Mouse (Mus musculus) forebrain, postnatal 0 days (tissue): ENCODE measurements around the gene Ybx1. TPM values are rescaled to one million over a fixed set of nuclear protein-coding genes. Genes with fewer than 3 reads are reported as not detected.

Experiments used
- ATAC-seq: fragments of 200-750 bp; cut with Nextera tagmentation; 2 replicates; pipeline ENCODE4 v1.8.0; 2017; ENCODE audit warnings: mild to moderate bottlenecking, moderate library complexity
- DNase-seq: peaks from one replicate; pipeline ENCODE4 v3.0.0-alpha.2; 2015
- H3K27ac ChIP-seq: fragments of 300-500 bp; sonication (generic); 2 replicates; pipeline ENCODE4 v1.5.1; 2014; ENCODE audit warnings: low read depth, mild to moderate bottlenecking, antibody characterized with exemption, low read length, moderate library complexity, mixed read lengths
- H3K27me3 ChIP-seq: fragments of 300-500 bp; sonication (generic); 2 replicates; pipeline ENCODE4 v1.6.1; 2014; ENCODE audit warnings: mild to moderate bottlenecking, low read length, mixed read lengths; ENCODE audit not compliant: insufficient read depth
- H3K36me3 ChIP-seq: fragments of 300-500 bp; sonication (generic); 2 replicates; pipeline ENCODE4 v1.6.1; 2014; ENCODE audit warnings: mild to moderate bottlenecking, moderate library complexity; ENCODE audit not compliant: insufficient read depth
- H3K4me1 ChIP-seq: fragments of 300-500 bp; sonication (generic); 2 replicates; pipeline ENCODE4 v1.6.1; 2014; ENCODE audit warnings: antibody characterized with exemption; ENCODE audit not compliant: insufficient read depth
- H3K4me2 ChIP-seq: fragments of 300-500 bp; sonication (generic); 2 replicates; pipeline ENCODE4 v1.6.1; 2014; ENCODE audit warnings: low read depth, mild to moderate bottlenecking, moderate library complexity
- H3K4me3 ChIP-seq: fragments of 300-500 bp; sonication (generic); 2 replicates; pipeline ENCODE4 v1.5.1; 2014; ENCODE audit warnings: low read depth, low read length, mixed read lengths
- H3K9ac ChIP-seq: fragments of 300-500 bp; sonication (generic); 2 replicates; pipeline ENCODE4 v1.6.1; 2014; ENCODE audit warnings: mild to moderate bottlenecking
- H3K9me3 ChIP-seq: fragments of 300-500 bp; sonication (generic); 2 replicates; pipeline ENCODE4 v1.6.1; 2016; ENCODE audit warnings: low read length
- CTCF ChIP-seq: sonication (generic); IDR thresholded peaks from 2 replicates; pipeline ENCODE4 v1.5.1; 2016; ENCODE audit warnings: antibody characterized with exemption, control low read depth, low read depth
- WGBS: fragments of 180-500 bp; shearing (Covaris S2); extraction: QIAGEN DNeasy Blood & Tissue Kit; methylation state at CpG from one replicate; pipeline ENCODE4 v1.1.7; 2014; 5-methylcytosine and 5-hydroxymethylcytosine counted together
- polyA plus RNA-seq: library from polyadenylated mRNA; unstranded; fragments of >200 nt; fragmentation: Nextera tagmentation; extraction: Ambion mirVana; gene quantifications from 2 replicates; pipeline ENCODE4 v1.2.1, GENCODE M21; 2015
- total RNA-seq: library from RNA; depleted of rRNA; stranded (reverse); fragments of >200 nt; gene quantifications from 2 replicates; pipeline ENCODE4 v1.2.3, GENCODE M21; 2014; rRNA removed

The Ybx1 gene
- total and polyA plus RNA-seq, 2 experiments from 2014 or later = 829 to 1,107 TPM

DNA sequence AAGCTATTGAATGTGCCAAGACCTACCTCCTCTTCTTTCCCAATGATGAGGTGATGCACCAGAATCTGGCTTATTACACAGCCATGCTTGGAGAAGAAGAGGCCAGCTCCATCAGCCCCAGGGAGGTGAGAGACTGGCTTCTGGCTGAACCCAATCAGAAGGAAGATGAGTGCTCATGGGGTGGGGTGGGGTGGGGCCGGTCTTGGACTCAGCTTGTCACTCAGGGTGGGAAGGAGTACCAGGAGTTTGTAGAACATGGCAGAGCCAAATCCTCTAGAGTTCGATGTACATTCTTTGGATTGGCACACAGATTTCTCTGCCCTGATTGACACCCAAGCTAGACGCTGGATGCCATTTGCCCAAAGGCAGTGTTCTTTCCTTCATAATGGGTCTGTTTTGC lies 55.7 kb downstream of the Ybx1 start:
- peaks cover 49% of the 10 kb centered on the region for H3K36me3 ChIP-seq
- H3K9me3 ChIP-seq = no peaks in the 10 kb centered on the region
- DNase-seq (no peak), ATAC-seq (no peak)
- no peak overlapping the region for H3K4me2 ChIP-seq
- H3K27me3 ChIP-seq = no peaks in the 10 kb centered on the region
- no peak overlapping the region for H3K4me3 ChIP-seq
- H3K4me1 ChIP-seq = peaks cover 7% of the 10 kb centered on the region; the same call in 1 of the 2 replicates
- no peak for TF ChIP-seq CTCF
- WGBS = 70% methylated on average over 3 of the region's 3 CpGs
- no peak overlapping the region for H3K27ac ChIP-seq
- H3K9ac ChIP-seq = no peak overlapping the region

DNA sequence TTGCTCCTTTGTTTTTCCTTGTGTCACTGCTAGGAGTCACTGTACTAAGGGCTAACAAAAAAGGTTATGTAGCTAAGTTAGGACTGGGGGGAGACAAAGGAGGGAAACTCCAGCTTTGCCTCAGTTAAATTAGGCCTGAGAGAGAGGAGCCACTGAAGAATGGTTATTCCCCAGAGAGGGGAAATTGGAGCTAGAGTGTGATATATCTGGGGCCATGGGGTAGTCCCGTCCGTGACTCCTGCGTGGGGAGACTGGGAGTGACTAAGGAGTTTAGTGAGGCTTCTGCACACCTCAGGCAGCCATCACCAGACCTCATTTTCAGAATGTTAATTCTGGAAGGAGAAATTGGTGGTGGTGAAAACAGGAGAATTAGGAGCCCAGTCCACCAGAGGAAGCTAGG lies 60.1 kb downstream of the Ybx1 start:
- Histone ChIP-seq H3K27ac (no peak overlapping the region), H3K36me3 (peaks cover 21% of the 10 kb centered on the region), H3K9me3 (no peaks in the 10 kb centered on the region), H3K4me2 (peak overlapping the region; percentile 85), H3K27me3 (no peaks in the 10 kb centered on the region), H3K4me1 (peaks cover 5% of the 10 kb centered on the region; the same call in 1 of the 2 replicates), H3K4me3 (peak overlapping the region; percentile 73; the same call in 1 of the 2 replicates), H3K9ac (peak overlapping the region; percentile 65; the same call in 1 of the 2 replicates)
- no peak for DNase-seq
- 84% methylated on average over 3 of the region's 3 CpGs for WGBS
- TF ChIP-seq CTCF = no peak
- no peak for ATAC-seq

DNA sequence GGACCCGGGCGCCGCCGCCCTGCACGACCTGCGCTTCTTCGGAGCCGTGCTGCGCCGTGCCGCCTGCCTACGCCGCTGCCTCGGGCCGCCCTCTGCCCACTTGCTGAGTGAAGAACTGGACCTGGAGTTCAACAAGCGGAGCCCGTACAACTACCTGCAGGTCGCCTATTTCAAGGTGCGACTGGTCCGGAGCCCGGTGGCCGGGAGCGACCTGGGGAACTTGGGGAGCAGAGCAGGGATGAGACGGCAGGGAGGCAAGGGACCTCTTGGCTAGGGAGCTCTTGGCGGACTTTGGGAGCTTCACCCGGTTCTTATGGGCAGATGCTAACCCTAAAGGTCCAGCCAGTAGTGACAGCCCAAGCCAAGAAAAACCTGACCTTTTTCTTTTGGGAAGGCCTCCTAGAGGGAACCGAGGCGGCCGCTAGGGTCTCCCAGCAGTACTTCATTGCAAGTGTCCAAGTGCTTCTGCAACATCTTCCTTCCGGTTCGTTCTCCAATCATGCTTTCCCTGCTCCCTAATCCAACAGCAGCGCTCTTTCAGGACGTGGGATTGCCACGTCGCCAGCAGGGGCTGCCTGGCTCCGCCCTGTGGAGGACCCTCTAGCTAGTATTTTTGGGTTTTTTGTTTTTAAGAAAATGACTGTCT lies 61.0 kb downstream of the Ybx1 start:
- Histone ChIP-seq H3K27ac (peak overlapping the region; percentile 77), H3K4me3 (peak overlapping the region; percentile 73), H3K27me3 (no peaks in the 10 kb centered on the region), H3K9me3 (no peaks in the 10 kb centered on the region), H3K36me3 (peaks cover 21% of the 10 kb centered on the region), H3K4me2 (peak overlapping the region; percentile 85), H3K9ac (peak overlapping the region; percentile 65), H3K4me1 (peaks cover 4% of the 10 kb centered on the region; the same call in 1 of the 2 replicates)
- peak; percentile 63 for ATAC-seq
- TF ChIP-seq CTCF = peak; percentile 66
- WGBS = 4% methylated on average over 36 of the region's 36 CpGs
- DNase-seq = peak; percentile 83

DNA sequence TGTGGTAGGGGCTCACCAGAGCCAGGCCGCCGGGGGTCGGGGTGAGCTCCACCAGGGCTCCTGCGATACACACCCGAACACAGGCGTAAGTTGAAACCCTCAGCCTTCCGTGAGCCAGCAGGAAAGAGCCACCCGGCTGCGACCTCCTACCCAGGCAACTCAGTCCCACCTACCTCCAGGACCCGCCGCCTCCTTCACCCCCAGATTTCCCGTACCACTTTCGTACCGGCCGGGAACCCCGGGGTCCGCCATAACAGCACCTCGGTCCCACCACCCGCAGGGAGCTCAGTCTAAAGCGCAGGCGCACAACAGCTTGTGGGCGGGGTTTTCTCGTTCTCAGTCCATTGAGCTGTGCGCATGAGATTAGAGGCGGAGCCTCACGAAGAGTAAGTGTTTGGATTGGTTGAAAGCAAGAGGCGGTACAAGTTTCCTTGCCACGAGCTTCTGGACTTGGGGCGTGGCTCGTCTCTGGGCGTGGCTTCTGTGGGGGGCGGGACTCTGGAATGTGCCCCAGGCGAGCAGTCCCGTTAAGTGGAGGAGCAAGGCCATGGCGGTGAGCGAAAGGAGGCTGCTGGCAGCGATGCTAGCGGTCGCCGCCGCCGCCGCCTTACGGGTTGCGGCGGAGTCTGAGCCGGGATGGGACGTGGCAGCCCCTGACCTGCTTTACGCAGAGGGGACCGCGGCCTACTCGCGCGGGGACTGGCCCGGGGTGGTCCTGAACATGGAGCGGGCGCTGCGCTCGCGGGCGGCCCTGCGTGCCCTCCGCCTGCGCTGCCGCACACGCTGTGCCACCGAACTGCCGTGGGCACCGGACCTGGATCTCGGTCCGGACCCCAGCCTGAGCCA lies 61.8 kb downstream of the Ybx1 start, which contains the start of the genes AU022252 and P3h1:
AU022252 (minus strand) TSS at position 303 of the 846 bp plus-strand sequence.
P3h1 (plus strand) TSS at position 506 of the 846 bp plus-strand sequence.
- DNase-seq = peak; percentile 99
- Histone ChIP-seq H3K27me3 (no peaks in the 10 kb centered on the region), H3K4me1 (peaks cover 4% of the 10 kb centered on the region; the same call in 1 of the 2 replicates), H3K4me2 (peak within 1 kb of the TSS; percentile 85), H3K9ac (peak within 1 kb of the TSS; percentile 65), H3K36me3 (peaks cover 23% of the 10 kb centered on the region), H3K9me3 (no peaks in the 10 kb centered on the region), H3K4me3 (peak within 1 kb of the TSS; percentile 73), H3K27ac (peak within 1 kb of the TSS; percentile 77)
- peak; percentile 97 for ATAC-seq
- no peak for TF ChIP-seq CTCF
- whole genome bisulfite sequencing = 1% methylated on average over 71 of the region's 71 CpGs

Other genes starting within 250 kb of the Ybx1 start
- gene Slc2a1, start 185.9 kb downstream of the Ybx1 start, total RNA-seq = 53.6 and 64.8 TPM in 2 replicates
- 41.4 and 43.1 TPM in 2 replicates for gene Slc2a1, start 185.9 kb downstream of the Ybx1 start, polyA plus RNA-seq
- gene Zfp691, start 120.4 kb downstream of the Ybx1 start, total RNA-seq = 6.5 and 7.2 TPM in 2 replicates
- 1.2 and 2.2 TPM in 2 replicates for gene Zfp691, start 120.4 kb downstream of the Ybx1 start, polyA plus RNA-seq
- gene Ermap, start 104.6 kb downstream of the Ybx1 start, total RNA-seq = 0.15 and 0.33 TPM in 2 replicates
- gene Ermap, start 104.6 kb downstream of the Ybx1 start, polyA plus RNA-seq = 0.24 and 0.36 TPM in 2 replicates
- 124 and 139 TPM in 2 replicates for gene Svbp, start 99.3 kb downstream of the Ybx1 start, total RNA-seq
- 227 and 298 TPM in 2 replicates for gene Svbp, start 99.3 kb downstream of the Ybx1 start, polyA plus RNA-seq
- 0.15 TPM in 1 of 2 replicates, not detected in the other for gene Tmem269, start 76.4 kb downstream of the Ybx1 start, total RNA-seq
- gene Tmem269, start 76.4 kb downstream of the Ybx1 start, polyA plus RNA-seq = 0.62 and 0.65 TPM in 2 replicates
- gene AU022252, start 61.9 kb downstream of the Ybx1 start, total RNA-seq = 17.6 and 23.2 TPM in 2 replicates
- gene AU022252, start 61.9 kb downstream of the Ybx1 start, polyA plus RNA-seq = 22.7 and 23.4 TPM in 2 replicates
- 12.8 and 13.8 TPM in 2 replicates for gene P3h1, start 61.7 kb downstream of the Ybx1 start, total RNA-seq
- 8.7 and 8.9 TPM in 2 replicates for gene P3h1, start 61.7 kb downstream of the Ybx1 start, polyA plus RNA-seq
- gene Cldn19, start 39.2 kb downstream of the Ybx1 start, total RNA-seq = 0.86 and 0.92 TPM in 2 replicates
- gene Cldn19, start 39.2 kb downstream of the Ybx1 start, polyA plus RNA-seq = 0.59 and 1.7 TPM in 2 replicates
- gene Ppih, start 25.9 kb upstream of the Ybx1 start, total RNA-seq = 41.7 and 41.9 TPM in 2 replicates
- gene Ppih, start 25.9 kb upstream of the Ybx1 start, polyA plus RNA-seq = 60.0 and 71.0 TPM in 2 replicates
- 15.1 and 16.7 TPM in 2 replicates for gene Ccdc30, start 120.9 kb upstream of the Ybx1 start, total RNA-seq
- 19.2 and 23.0 TPM in 2 replicates for gene Ccdc30, start 120.9 kb upstream of the Ybx1 start, polyA plus RNA-seq
- gene Ppcs, start 127.8 kb upstream of the Ybx1 start, total RNA-seq = 13.5 and 16.3 TPM in 2 replicates
- gene Ppcs, start 127.8 kb upstream of the Ybx1 start, polyA plus RNA-seq = 20.6 and 20.9 TPM in 2 replicates
- 0.33 and 0.77 TPM in 2 replicates for gene Zmynd12, start 128.2 kb upstream of the Ybx1 start, total RNA-seq
- gene Zmynd12, start 128.2 kb upstream of the Ybx1 start, polyA plus RNA-seq = 0.82 and 1.1 TPM in 2 replicates
- 22.8 and 28.4 TPM in 2 replicates for gene Rimkla, start 198.0 kb upstream of the Ybx1 start, total RNA-seq
- gene Rimkla, start 198.0 kb upstream of the Ybx1 start, polyA plus RNA-seq = 16.6 and 21.6 TPM in 2 replicates
- 38.4 and 52.7 TPM in 2 replicates for gene Foxj3, start 242.4 kb upstream of the Ybx1 start, total RNA-seq
- 17.4 and 25.2 TPM in 2 replicates for gene Foxj3, start 242.4 kb upstream of the Ybx1 start, polyA plus RNA-seq
- 14.2 and 36.5 TPM in 2 replicates for gene Frg2f1, start 244.9 kb upstream of the Ybx1 start, total RNA-seq
- 9.0 and 11.3 TPM in 2 replicates for gene Frg2f1, start 244.9 kb upstream of the Ybx1 start, polyA plus RNA-seq